Comparison of ENCODE assay signal across 8 mouse cellular contexts in the genomic region with DNA sequence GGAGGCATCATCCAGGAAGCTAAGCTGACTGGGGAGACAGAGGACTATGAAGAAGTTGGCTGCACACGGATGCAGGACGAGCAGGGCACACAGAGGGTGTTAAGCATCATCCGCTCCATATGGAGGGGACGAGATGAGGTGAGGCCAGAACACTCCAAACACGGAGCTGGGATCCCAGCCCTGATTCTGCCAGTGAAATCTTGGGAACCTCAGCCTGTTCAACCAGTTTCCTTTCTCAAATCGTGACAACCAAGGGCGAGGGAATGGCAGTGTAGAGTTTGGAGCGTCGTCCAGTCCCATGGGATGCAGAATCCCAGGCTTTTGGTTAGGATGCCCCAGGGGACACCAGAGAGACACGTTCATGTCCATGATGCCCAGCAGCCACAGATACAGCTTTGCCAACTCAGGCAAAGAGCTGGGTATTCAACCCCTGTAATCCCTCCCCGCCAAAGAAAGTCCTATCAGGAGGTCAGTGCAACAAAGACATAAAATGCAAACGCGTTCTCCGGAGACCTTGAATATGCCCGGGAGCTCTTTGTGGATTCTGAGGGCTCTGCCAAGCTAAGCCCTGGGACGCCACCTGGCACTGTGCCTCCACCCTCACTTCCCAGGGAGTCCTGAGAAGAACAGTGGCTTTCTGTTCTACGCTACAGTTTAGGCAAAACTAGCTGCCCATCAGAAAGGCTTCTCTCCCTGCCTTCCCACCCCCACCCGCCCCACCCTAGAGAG.
A peak's percentile ranks its signal among the peaks of the same experiment; 100 is the strongest.
DNase-seq lines count a peak whose midpoint lies in the region; ATAC-seq and TF ChIP-seq lines count a peak whose summit lies in the region.

No protein-coding gene starts in this region.

- DNase-seq in heart, adult 18-20 months: peak; percentile 77 to 80
- peak; percentile 82 for DNase-seq in cerebellum, adult 9-11 months
- DNase-seq in heart, postnatal 14 days: peak; percentile 66 to 80
- DNase-seq in urinary bladder, postnatal 10 days (ENCODE audit: low spot score): no peak

- ATAC-seq in heart, embryonic 11.5 days (replicated peaks; ENCODE audit: insufficient number of reproducible peaks, low FRiP score, low TSS enrichment): no peak
- no peak for ATAC-seq in midbrain, embryonic 12.5 days (ENCODE audit: low FRiP score, low read depth)
- no peak for ATAC-seq in inflammation-experienced regulatory T-cells, adult 6 months

- intact Hi-C loops in heart, postnatal 14 days (cut with DNase I): no loop called here

- H3K36me3 ChIP-seq in heart, embryonic 11.5 days (ENCODE audit: control insufficient read depth, insufficient read depth, low read length): no peaks in the 10 kb centered on the region
- peaks cover 67% of the 10 kb centered on the region for H3K36me3 ChIP-seq in E14TG2a.4 (ENCODE audit: insufficient read depth, low read length)
- peaks cover 20% of the 10 kb centered on the region for H3K36me3 ChIP-seq in midbrain, embryonic 12.5 days

- no peaks in the 10 kb centered on the region for H3K9me3 ChIP-seq in heart, embryonic 11.5 days (replicated peaks; ENCODE audit: control insufficient read depth, low read length)
- peaks cover 17% of the 10 kb centered on the region for H3K9me3 ChIP-seq in E14TG2a.4 (ENCODE audit: low read length)
- no peaks in the 10 kb centered on the region for H3K9me3 ChIP-seq in midbrain, embryonic 12.5 days

- H3K4me3 ChIP-seq in heart, embryonic 11.5 days (ENCODE audit: low read depth, low read length): no peak overlapping the region
- peak overlapping the region; percentile 14; the same call in 1 of the 2 replicates for H3K4me3 ChIP-seq in E14TG2a.4 (replicated peaks; ENCODE audit: low read length)
- no peak overlapping the region for H3K4me3 ChIP-seq in midbrain, embryonic 12.5 days

- H3K27ac ChIP-seq in heart, embryonic 11.5 days (ENCODE audit: low read depth, low read length): no peak overlapping the region
- H3K27ac ChIP-seq in midbrain, embryonic 12.5 days (replicated peaks): peak overlapping the region; percentile 76

- H3K27me3 ChIP-seq in heart, embryonic 11.5 days (ENCODE audit: control insufficient read depth, insufficient read depth, low read length): no peaks in the 10 kb centered on the region
- no peaks in the 10 kb centered on the region for H3K27me3 ChIP-seq in E14TG2a.4 (ENCODE audit: insufficient read depth, low read length)
- H3K27me3 ChIP-seq in midbrain, embryonic 12.5 days: no peaks in the 10 kb centered on the region

- H3K9ac ChIP-seq in heart, embryonic 11.5 days (ENCODE audit: low read depth, low read length): no peak overlapping the region
- H3K9ac ChIP-seq in midbrain, embryonic 12.5 days (replicated peaks): peak overlapping the region; percentile 11; the same call in 1 of the 2 replicates

- TF ChIP-seq CTCF in E14TG2a.4 (conservative IDR thresholded peaks at IDR 0.05; ENCODE audit: low read length): no peak

- peaks cover 15% of the 10 kb centered on the region for H3K4me1 ChIP-seq in heart, embryonic 11.5 days (ENCODE audit: control insufficient read depth, insufficient read depth, low read length)
- H3K4me1 ChIP-seq in E14TG2a.4 (replicated peaks; ENCODE audit: low read depth, low read length): peaks cover 84% of the 10 kb centered on the region
- peaks cover 42% of the 10 kb centered on the region for H3K4me1 ChIP-seq in midbrain, embryonic 12.5 days

- WGBS in heart, embryonic 11.5 days (ENCODE audit: insufficient replicate concordance): 70% methylated on average over 18 of the region's 18 CpGs
- WGBS in midbrain, embryonic 12.5 days: 64% methylated on average over 18 of the region's 18 CpGs

- H3K4me2 ChIP-seq in heart, embryonic 11.5 days: no peak overlapping the region
- no peak overlapping the region for H3K4me2 ChIP-seq in midbrain, embryonic 12.5 days (replicated peaks)
